Mouse (Mus musculus): ENCODE results near the gene Bloc1s5. TPM values are rescaled to one million over a fixed set of nuclear protein-coding genes. Genes with fewer than 3 reads are reported as not detected.

The Bloc1s5 gene
- total and polyA plus RNA-seq, 3 experiments: 5.6 to 12.7 (median 9.3) TPM

DNA sequence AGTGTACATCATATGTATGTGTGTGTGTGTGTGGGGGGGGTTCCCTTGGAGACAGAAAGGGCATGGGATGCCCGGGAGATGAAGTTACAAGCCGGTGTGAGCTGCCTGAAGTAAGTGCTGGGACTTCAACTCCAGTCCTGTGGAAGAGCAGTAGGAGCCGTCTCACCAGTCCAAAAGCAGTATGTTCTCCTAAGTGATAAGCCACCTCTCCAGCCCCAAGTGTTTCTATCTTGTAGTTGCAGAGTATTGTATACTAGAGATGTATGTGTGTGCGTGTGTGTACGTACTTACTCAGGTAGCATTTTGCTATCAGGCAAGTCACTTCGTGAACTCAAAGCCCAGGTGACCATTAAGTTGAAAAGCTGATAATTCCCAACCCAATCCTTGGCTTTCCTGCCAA lies 27.8 kb downstream of the Bloc1s5 start:
- Histone ChIP-seq H3K27me3 (replicated peaks) (no peaks in the 10 kb centered on the region), H3K9me3 (replicated peaks; ENCODE audit: low read length) (no peaks in the 10 kb centered on the region), H3K79me2 (replicated peaks; ENCODE audit: control insufficient read depth, extremely low read depth, insufficient read depth, poor library complexity, severe bottlenecking) (no peaks in the 10 kb centered on the region), H3K36me3 (replicated peaks in 1 of 2; ENCODE audit: control insufficient read depth in 1 of 2, insufficient read depth in 1 of 2, low read length in 1 of 2) (peaks cover 7 to 49% of the 10 kb centered on the region in 2 experiments), H3K9ac (ENCODE audit: insufficient read depth, low read depth) (no peak overlapping the region), H3K27ac (ENCODE audit: insufficient read depth, low read depth) (no peak overlapping the region), H3K4me2 (ENCODE audit: insufficient read depth, low read depth, poor library complexity, severe bottlenecking) (no peak overlapping the region), H3K4me3 (replicated peaks in 1 of 3; ENCODE audit: low read depth in 2 of 3, low read length in 2 of 3, poor library complexity in 1 of 3) (no peak overlapping the region), H3K4me1 (ENCODE audit: control insufficient read depth in 1 of 2, insufficient read depth in 2 of 2) (no peaks in the 10 kb centered on the region)
- in situ Hi-C loops (cut with MboI; ENCODE audit: low pct_ligation_motif_present, low pct_unique_long_range_greater_than_20kb, low sequenced_read_pairs): no loop called here
- no peak for DNase-seq (ENCODE audit: extremely low read depth)
- dilution Hi-C loops (cut with MboI; ENCODE audit: extremely low pct_ligation_motif_present, extremely low pct_unique_long_range_greater_than_20kb, low sequenced_read_pairs): no loop called here
- TF ChIP-seq EP300 (IDR thresholded peaks at IDR 0.05; ENCODE audit: low read length): no peak
- no peak for TF ChIP-seq CHD2 (IDR thresholded peaks at IDR 0.05; ENCODE audit: low read length)
- no peak for TF ChIP-seq CHD1 (IDR thresholded peaks at IDR 0.05; ENCODE audit: low read depth, low read length)
- no peak for TF ChIP-seq TBP (conservative IDR thresholded peaks at IDR 0.05; ENCODE audit: low read depth, low read length)
- TF ChIP-seq MAX (IDR thresholded peaks at IDR 0.05; ENCODE audit: low read length): no peak
- TF ChIP-seq USF2 (conservative IDR thresholded peaks at IDR 0.05; ENCODE audit: low read depth, low read length): no peak
- TF ChIP-seq GABPA (IDR thresholded peaks at IDR 0.05; ENCODE audit: insufficient replicate concordance, low read depth, low read length): no peak

DNA sequence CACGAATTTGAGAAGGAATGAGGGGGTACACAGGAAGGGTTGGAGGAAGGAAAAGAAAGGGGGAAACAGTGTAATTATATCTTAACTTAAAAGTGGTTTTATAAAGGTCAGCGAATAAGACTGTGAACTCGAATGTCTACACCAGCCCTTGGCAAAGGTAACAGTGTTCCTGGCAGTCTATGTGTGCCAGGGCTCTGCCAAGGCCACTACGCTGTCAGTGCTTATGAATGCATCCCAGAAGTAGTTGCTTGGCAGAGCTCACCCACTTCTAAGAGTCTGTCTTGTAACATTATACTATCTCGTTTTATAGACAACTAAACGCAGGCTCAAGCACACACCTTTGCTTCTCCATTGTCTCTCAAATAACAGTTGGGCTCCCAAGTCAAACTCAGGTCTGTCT lies 29.6 kb downstream of the Bloc1s5 start:
- no peak for DNase-seq (ENCODE audit: extremely low read depth)
- Histone ChIP-seq H3K36me3 (replicated peaks in 1 of 2; ENCODE audit: control insufficient read depth in 1 of 2, insufficient read depth in 1 of 2, low read length in 1 of 2) (peaks cover 6 to 37% of the 10 kb centered on the region in 2 experiments), H3K27ac (ENCODE audit: insufficient read depth, low read depth) (no peak overlapping the region), H3K4me1 (ENCODE audit: control insufficient read depth in 1 of 2, insufficient read depth in 2 of 2) (no peaks in the 10 kb centered on the region), H3K79me2 (replicated peaks; ENCODE audit: control insufficient read depth, extremely low read depth, insufficient read depth, poor library complexity, severe bottlenecking) (no peaks in the 10 kb centered on the region), H3K9me3 (replicated peaks; ENCODE audit: low read length) (no peaks in the 10 kb centered on the region), H3K4me2 (ENCODE audit: insufficient read depth, low read depth, poor library complexity, severe bottlenecking) (no peak overlapping the region), H3K4me3 (replicated peaks in 1 of 3; ENCODE audit: low read depth in 2 of 3, low read length in 2 of 3, poor library complexity in 1 of 3) (no peak overlapping the region), H3K27me3 (replicated peaks) (no peaks in the 10 kb centered on the region), H3K9ac (ENCODE audit: insufficient read depth, low read depth) (no peak overlapping the region)
- in situ Hi-C loops (cut with MboI; ENCODE audit: low pct_ligation_motif_present, low pct_unique_long_range_greater_than_20kb, low sequenced_read_pairs) (no loop called here), dilution Hi-C loops (cut with MboI; ENCODE audit: extremely low pct_ligation_motif_present, extremely low pct_unique_long_range_greater_than_20kb, low sequenced_read_pairs) (no loop called here)
- TF ChIP-seq MYC (IDR thresholded peaks at IDR 0.05; ENCODE audit: low read depth, low read length) (no peak), USF1 (IDR thresholded peaks at IDR 0.05; ENCODE audit: low read depth, low read length) (no peak), PAX5 (IDR thresholded peaks at IDR 0.05; ENCODE audit: low read length) (no peak), RAD21 (IDR thresholded peaks at IDR 0.05; ENCODE audit: low read depth, low read length) (no peak), IRF4 (IDR thresholded peaks at IDR 0.05; ENCODE audit: low read depth, low read length) (no peak), NELFE (IDR thresholded peaks at IDR 0.05; ENCODE audit: low read depth, low read length) (no peak), MAX (IDR thresholded peaks at IDR 0.05; ENCODE audit: low read length) (no peak), TCF12 (IDR thresholded peaks at IDR 0.05; ENCODE audit: low read depth, low read length) (no peak), JUND (conservative IDR thresholded peaks at IDR 0.05; ENCODE audit: low read depth, low read length) (no peak), KAT2A (IDR thresholded peaks at IDR 0.05; ENCODE audit: insufficient replicate concordance, low read length) (no peak), ELF1 (IDR thresholded peaks at IDR 0.05; ENCODE audit: low read depth, low read length) (no peak), UBTF (IDR thresholded peaks at IDR 0.05; ENCODE audit: low read depth, low read length) (no peak), NRF1 (IDR thresholded peaks at IDR 0.05; ENCODE audit: low read depth, low read length) (no peak), CTCF (conservative IDR thresholded peaks at IDR 0.05 in 1 of 2, IDR thresholded peaks at IDR 0.05 in 1 of 2; ENCODE audit: low read depth in 2 of 2, low read length in 2 of 2) (no peak), MEF2A (IDR thresholded peaks at IDR 0.05; ENCODE audit: borderline replicate concordance, low read depth, low read length) (no peak), RCOR1 (conservative IDR thresholded peaks at IDR 0.05; ENCODE audit: low read depth, low read length) (no peak)

Measured in CH12.LX (cell line).